Mouse (Mus musculus) liver, adult 2 months (tissue): ENCODE data around the gene Uchl3.

ENCODE experiments used
- CTCF ChIP-seq: fragments of 200-500 bp; IDR thresholded peaks from 2 replicates; pipeline ENCODE4 v1.5.1; 2011; ENCODE audit warnings: low read depth, low read length, control low read depth
- POLR2A ChIP-seq: fragments of 200-500 bp; IDR thresholded peaks from 2 replicates; pipeline ENCODE4 v1.6.1; 2011; ENCODE audit warnings: low read length, control low read depth; ENCODE audit not compliant: insufficient read depth; ENCODE audit errors: extremely low read depth

DNA sequence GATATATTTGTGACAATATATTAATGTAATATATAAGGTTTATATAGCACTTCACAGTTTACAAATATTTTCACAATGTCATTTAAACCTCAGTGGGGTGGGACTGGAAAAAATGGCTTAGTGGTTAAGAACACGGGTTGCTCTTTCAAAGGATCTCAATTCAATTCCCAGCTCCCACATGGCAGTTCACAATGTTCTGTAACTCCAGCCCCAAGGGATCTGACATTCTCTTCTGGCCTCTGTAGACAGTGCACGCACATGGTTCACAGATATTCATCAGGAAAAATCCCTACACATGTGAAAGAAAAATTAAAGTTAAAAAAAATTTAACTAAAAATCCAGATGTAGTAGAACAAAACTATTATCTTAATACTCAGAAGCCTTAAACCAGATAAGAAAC is 34.6 kb downstream of the Uchl3 start:
- TF ChIP-seq CTCF = no peak
- TF ChIP-seq POLR2A = no peak
